Mouse (Mus musculus) cerebellum, adult 11 months (tissue): ENCODE measurements around the gene Olfr998.
"Not testable (repeated sequence)": the region's sequence is repeated elsewhere in the genome, so short reads cannot be mapped to it uniquely, and the experiment has no call there.

ENCODE experiments used
- DNase-seq: peaks from one replicate; pipeline ENCODE4 v3.0.0; 2022

Gene Olfr998

GRCm38 (mm10) chr2:85588648-85589047, at the start of gene Olfr998:
Gene Olfr998, plus strand, starts transcription at chr2:85588948.
- DNase-seq, result not testable (repeated sequence)

DNA sequence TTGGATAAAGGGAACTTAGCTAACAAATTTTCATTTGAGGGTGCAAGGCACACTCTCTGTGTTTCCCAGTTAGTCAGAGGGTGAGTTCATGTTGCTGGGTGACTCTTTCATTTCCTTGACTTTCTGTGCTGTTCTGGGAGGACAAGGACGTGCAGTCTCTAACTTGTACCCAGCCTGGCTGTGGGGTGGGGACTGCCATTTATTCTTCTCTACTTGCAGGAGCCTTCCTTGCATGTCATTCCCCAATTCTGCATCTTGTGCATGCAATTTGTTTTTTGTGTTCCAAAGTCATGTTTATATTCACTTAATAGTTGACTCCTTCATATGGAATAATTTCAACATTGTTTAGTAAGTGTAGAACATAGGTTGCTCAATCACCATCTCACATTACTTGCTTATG, 33.9 kb upstream of the Olfr998 start:
- DNase-seq, result no peak

GRCm38 (mm10) chr2:85560226-85560625, 28.5 kb upstream of the Olfr998 start:
- no peak for DNase-seq

- DNase-seq, result peak; percentile 3
Observed at GRCm38 (mm10) chr2:85561187-85561586, 27.6 kb upstream of the Olfr998 start.

DNA sequence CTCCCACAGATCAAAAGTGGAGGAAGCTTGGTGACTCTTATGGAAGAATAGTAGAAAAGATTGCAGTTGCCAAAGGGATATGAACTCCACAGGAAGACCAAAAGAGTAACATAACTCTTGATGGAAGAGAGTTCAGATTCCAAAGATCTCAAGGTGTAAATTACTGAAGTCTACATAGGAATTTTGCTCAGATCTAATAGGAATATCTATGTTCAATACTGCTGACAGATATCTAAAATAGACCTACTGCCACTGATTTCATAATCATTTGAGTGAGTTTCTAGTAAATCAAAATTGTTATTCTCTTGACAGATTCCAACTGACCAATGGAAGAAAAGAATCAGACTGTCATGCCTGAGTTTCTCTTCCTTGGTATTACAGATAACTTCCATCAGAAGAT, 9.8 kb upstream of the Olfr998 start, which contains the start of gene Olfr996:
Gene Olfr996 (plus strand): TSS at position 301 of the 400 bp plus-strand sequence.
- DNase-seq, result no peak

GRCm38 (mm10) chr2:85611803-85612202, 23.1 kb downstream of the Olfr998 start, which contains the start of gene Olfr1000:
Gene Olfr1000, minus strand, starts transcription at chr2:85611903.
- DNase-seq, result no peak
